Mouse (Mus musculus) erythroblast, embryonic 14.5 days (primary cell): Measurements from ENCODE around the gene Aagab. TPM values are rescaled to one million over a fixed set of nuclear protein-coding genes. Genes with fewer than 3 reads are reported as not detected.

Experiments
- H3K27me3 ChIP-seq: 2 replicates; pipeline ENCODE4 v1.6.1; 2012; ENCODE audit warnings: inconsistent platforms; ENCODE audit not compliant: control insufficient read depth
- H3K36me3 ChIP-seq: 2 replicates; pipeline ENCODE4 v1.6.1; 2012; ENCODE audit warnings: mild to moderate bottlenecking, inconsistent platforms; ENCODE audit not compliant: control insufficient read depth
- H3K4me1 ChIP-seq: 2 replicates; pipeline ENCODE4 v1.6.1; 2012; ENCODE audit warnings: inconsistent platforms; ENCODE audit not compliant: control insufficient read depth
- H3K4me3 ChIP-seq: replicated peaks from 2 replicates; pipeline ENCODE3; 2012; ENCODE audit warnings: moderate library complexity, mild to moderate bottlenecking, inconsistent platforms
- H3K9me3 ChIP-seq: 2 replicates; pipeline ENCODE4 v1.6.1; 2012; ENCODE audit warnings: low read length, inconsistent platforms, mixed read lengths; ENCODE audit not compliant: control insufficient read depth
- GATA1 ChIP-seq: IDR thresholded peaks from 2 replicates; pipeline ENCODE4 v1.6.1; 2012; ENCODE audit warnings: low read length, inconsistent platforms, mixed read lengths
- TAL1 ChIP-seq: IDR thresholded peaks from 3 replicates; pipeline ENCODE4 v1.6.1; 2012; ENCODE audit warnings: low read length, inconsistent platforms, mixed read lengths
- polyA plus RNA-seq: library from polyadenylated mRNA; stranded (reverse); fragments of >175 nt; gene quantifications from 2 replicates; pipeline ENCODE4 v1.2.3, GENCODE M21; 2012

Aagab gene
- polyA plus RNA-seq, 1 experiment, result 0.41 TPM

- H3K36me3 ChIP-seq, result peaks cover 45% of the 10 kb centered on the region
- peaks cover 20% of the 10 kb centered on the region for H3K4me1 ChIP-seq
- H3K27me3 ChIP-seq, result no peaks in the 10 kb centered on the region
These were observed 9.5 kb downstream of the Aagab start for GRCm38 (mm10) chr9:63611967-63612366.

GRCm38 (mm10) chr9:63612565-63613515 is 10.4 kb downstream of the Aagab start:
- H3K36me3 ChIP-seq, result peaks cover 52% of the 10 kb centered on the region
- peaks cover 20% of the 10 kb centered on the region for H3K4me1 ChIP-seq
- TF ChIP-seq TAL1, result no peak
- TF ChIP-seq GATA1, result no peak
- no peaks in the 10 kb centered on the region for H3K9me3 ChIP-seq
- no peaks in the 10 kb centered on the region for H3K27me3 ChIP-seq
- no peak overlapping the region for H3K4me3 ChIP-seq

More at GRCm38 (mm10) chr9:63611967-63612366, 9.5 kb downstream of the Aagab start:
- H3K9me3 ChIP-seq, result no peaks in the 10 kb centered on the region
- no peak overlapping the region for H3K4me3 ChIP-seq
- TF ChIP-seq GATA1 (no peak), TAL1 (no peak)

- Histone ChIP-seq H3K27me3 (no peaks in the 10 kb centered on the region), H3K4me3 (no peak overlapping the region), H3K4me1 (peaks cover 20% of the 10 kb centered on the region), H3K36me3 (peaks cover 54% of the 10 kb centered on the region), H3K9me3 (no peaks in the 10 kb centered on the region)
- TF ChIP-seq TAL1 (no peak), GATA1 (no peak)
These were observed 11.1 kb downstream of the Aagab start for GRCm38 (mm10) chr9:63613569-63613968.

GRCm38 (mm10) chr9:63614018-63614985 is 11.8 kb downstream of the Aagab start:
- Histone ChIP-seq H3K9me3 (no peaks in the 10 kb centered on the region), H3K4me1 (peaks cover 17% of the 10 kb centered on the region), H3K4me3 (no peak overlapping the region), H3K36me3 (peaks cover 54% of the 10 kb centered on the region), H3K27me3 (no peaks in the 10 kb centered on the region)
- no peak for TF ChIP-seq TAL1
- no peak for TF ChIP-seq GATA1

GRCm38 (mm10) chr9:63617967-63618366 is 15.5 kb downstream of the Aagab start:
- Histone ChIP-seq H3K27me3 (no peaks in the 10 kb centered on the region), H3K36me3 (peaks cover 65% of the 10 kb centered on the region), H3K4me3 (no peak overlapping the region), H3K9me3 (no peaks in the 10 kb centered on the region), H3K4me1 (peaks cover 7% of the 10 kb centered on the region)
- TF ChIP-seq GATA1, result no peak
- no peak for TF ChIP-seq TAL1

GRCm38 (mm10) chr9:63623895-63624569 is 21.6 kb downstream of the Aagab start:
- H3K36me3 ChIP-seq, result peaks cover 95% of the 10 kb centered on the region
- no peaks in the 10 kb centered on the region for H3K9me3 ChIP-seq
- no peaks in the 10 kb centered on the region for H3K4me1 ChIP-seq
- TF ChIP-seq GATA1 (no peak), TAL1 (no peak)
- no peaks in the 10 kb centered on the region for H3K27me3 ChIP-seq
- no peak overlapping the region for H3K4me3 ChIP-seq

- Histone ChIP-seq H3K27me3 (no peaks in the 10 kb centered on the region), H3K4me1 (no peaks in the 10 kb centered on the region), H3K9me3 (no peaks in the 10 kb centered on the region), H3K4me3 (no peak overlapping the region), H3K36me3 (peaks cover 98% of the 10 kb centered on the region)
- TF ChIP-seq TAL1 (no peak), GATA1 (no peak)
These were observed 22.8 kb downstream of the Aagab start for GRCm38 (mm10) chr9:63625090-63625756.

GRCm38 (mm10) chr9:63632045-63632444 is 29.6 kb downstream of the Aagab start:
- Histone ChIP-seq H3K4me3 (no peak overlapping the region), H3K36me3 (peaks cover 90% of the 10 kb centered on the region), H3K4me1 (no peaks in the 10 kb centered on the region), H3K27me3 (no peaks in the 10 kb centered on the region), H3K9me3 (no peaks in the 10 kb centered on the region)
- TF ChIP-seq GATA1 (no peak), TAL1 (no peak)
